Mouse (Mus musculus) T-helper 17 cell (primary cell): Measurements from ENCODE around the gene Copg1.

Experiments
- in situ Hi-C, 2 experiments: fragments of 300-600 bp; cut with MboI, MseI; formaldehyde crosslinking; loops; 1 replicate in 1 of 2; 2 replicates in 1 of 2; pipeline ENCODE4 v1.15.1; 2025; ENCODE audit warnings: high pct_unique_total_duplicates in 2 of 2

Gene Copg1

DNA sequence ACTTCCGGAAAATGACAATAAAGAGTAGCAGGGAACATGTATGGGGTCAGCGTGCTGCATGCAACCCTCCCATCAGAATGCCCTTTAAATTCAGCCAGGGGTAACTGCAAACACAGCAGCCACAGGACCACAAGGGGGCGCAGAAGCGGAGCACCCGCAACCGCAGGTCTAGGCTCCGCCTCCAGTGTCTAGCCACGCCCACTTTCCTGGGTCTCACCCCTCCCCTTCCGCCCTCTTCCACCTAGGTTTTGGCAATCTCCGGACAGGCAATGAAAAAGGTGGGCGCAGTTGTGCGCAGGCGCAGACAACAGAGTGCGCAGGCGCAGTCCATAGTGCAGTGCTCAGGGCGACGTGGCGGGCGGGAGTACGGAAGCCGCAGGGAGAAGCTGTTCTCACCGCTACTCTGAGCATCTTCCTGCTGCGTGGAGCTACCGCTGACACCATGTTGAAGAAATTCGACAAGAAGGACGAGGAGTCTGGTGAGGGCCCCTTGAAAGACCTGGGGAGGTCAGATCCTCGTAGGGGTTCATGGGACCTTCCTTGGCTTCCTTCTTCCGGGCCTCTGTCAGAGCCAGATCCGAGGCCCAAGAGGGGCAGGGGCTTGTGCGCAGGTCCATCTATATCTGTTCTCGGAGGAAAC, at the start of gene Copg1:
Gene Copg1, plus strand, starts transcription at position 221 of the 640 bp plus-strand sequence.
- in situ Hi-C loops, result no loop called here

DNA sequence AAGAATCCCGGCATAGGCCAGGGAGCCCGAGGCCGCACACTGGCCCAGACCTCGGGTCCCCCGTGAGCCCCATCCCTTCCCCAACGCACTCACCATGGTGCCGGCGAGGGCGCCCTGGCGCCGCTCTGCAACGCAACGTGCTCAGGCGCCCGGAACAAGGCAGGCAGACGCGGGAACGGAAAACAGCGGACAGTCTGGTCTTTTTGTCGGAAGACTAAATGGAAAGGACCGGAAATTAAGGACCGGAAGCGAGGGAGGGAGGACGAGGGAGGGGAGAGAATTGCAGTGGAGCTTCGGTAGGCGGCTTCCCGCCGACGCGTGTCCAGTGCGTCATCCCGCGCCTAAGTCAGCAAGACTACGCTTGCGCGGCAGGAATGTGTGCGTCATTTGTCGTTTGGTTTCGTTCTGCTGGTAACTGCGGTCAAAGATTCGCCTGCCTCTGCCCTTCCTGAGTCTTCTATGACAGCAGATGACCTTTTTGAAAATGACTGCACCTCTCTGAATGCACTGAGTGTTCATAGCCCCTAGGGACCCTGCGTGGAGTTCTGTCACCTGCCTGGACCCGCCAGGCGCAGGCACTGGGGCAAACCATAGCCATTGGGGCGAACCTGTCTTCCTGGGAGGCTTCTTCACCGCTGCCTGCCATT, 48.9 kb upstream of the Copg1 start, which contains the start of gene Isy1:
Gene Isy1, minus strand, starts transcription at position 248 of the 647 bp plus-strand sequence.
- in situ Hi-C loops, result no loop called here

DNA sequence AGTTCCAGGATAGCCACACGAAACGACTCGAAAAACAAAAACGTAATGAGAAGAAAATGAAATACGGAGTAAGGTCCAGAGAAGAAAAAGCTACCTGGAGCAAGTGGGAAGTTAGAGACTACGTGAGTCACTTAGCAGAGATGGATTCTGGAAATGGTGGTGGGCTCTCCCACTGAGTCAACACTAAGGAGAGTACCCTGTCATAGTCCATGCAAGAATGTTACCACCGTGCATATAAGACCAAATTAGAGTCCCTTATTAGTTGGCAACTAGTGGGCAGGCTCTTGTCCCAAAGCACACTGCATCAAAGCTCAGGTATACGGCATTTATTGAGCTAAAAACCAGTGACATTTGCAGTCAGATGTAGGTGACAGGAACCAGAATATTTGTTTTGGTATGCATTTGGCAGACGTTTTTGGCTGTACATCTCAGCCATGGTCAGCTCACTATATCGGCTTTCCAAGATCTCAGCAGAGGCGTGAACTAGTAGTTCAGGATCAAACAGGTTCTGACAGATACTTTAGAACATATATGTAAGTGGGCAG, 47.7 kb upstream of the Copg1 start:
- in situ Hi-C loops, result no loop called here

DNA sequence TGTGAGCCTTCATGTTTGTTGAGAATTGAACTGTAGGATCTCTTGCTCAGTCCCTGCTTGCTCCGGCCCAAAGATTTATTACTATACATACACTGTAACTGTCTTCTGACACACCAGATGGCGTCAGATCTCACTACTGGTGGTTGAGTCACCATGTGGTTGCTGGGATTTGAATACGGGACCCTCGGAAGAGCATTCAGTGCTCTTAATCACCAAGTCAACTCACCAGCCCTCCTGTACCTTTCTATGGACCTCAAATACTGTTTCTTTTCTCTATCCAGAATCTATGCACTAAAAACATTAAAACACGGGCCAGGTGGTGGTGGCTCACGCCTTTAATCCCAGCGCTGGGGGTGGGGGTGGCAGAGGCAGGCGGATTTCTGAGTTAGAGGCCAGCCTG, 46.0 kb upstream of the Copg1 start:
- in situ Hi-C loops, result no loop called here

DNA sequence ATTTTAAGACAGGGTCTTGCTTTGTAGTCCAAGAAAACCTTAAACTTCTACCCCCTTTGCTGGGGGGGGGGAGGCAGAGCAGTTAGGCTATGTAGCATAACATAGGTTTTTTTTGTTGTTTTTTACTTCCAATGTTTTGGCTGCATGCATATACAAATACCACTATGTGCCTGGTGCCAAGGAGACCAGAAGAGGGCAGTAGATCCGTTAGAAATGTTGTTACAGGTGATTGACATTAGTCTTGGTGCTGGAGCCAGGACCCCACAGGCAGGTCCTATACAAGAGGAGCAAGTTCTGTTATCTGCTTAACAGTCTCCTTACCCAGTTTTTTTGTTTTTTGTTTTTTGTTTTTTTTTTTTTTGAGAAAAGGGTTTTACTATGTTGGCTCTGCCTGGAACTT, 45.4 kb upstream of the Copg1 start:
- in situ Hi-C loops, result no loop called here

DNA sequence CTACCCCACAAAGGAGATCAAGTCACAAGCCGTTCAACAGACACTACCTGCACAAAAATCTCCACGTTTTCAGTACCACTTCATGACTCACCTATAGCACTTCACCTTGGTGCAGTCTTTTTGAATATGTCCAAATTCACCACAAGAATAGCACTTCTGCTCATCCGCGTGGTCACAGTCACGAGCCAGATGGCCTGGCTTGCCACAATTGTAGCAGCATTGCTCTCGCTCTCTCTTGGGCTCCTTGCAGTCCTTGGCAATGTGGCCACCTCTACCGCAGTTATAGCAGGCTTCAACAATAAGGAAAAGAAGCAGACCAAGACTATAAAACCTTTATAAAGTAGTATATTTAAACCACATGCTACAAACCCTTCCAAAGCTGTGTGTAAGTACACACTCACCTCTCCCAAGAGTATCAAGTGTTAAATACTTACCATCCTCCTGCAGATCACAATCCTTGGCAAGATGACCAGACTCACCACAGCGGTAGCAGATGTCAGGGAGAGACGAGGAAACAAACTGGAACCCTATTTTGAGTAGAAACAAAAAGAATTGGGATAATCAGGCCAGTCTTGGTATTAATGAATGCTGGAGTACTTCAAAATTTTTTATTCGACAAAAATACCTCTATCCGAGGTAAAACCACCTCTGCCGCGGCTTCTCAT, 42.5 kb upstream of the Copg1 start:
- in situ Hi-C loops, result no loop called here

DNA sequence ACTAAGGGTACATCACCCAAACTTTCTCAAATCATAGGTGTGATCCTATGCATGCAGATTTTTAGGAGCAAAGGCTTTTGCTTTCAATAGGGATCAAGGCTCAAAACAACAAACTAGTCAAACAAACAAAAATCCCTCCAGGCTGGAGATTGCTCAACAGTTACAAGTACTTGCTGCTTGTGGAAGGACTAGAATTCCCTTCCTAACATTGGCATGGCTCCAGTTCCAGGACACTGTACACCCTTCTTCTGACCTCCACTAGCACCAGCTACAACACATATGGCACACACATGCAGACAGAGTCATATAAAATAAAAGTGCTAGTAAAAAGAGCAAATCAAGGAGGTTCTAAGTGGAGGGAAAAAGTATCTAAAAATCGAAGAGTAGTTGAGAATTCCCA, 40.8 kb upstream of the Copg1 start:
- in situ Hi-C loops, result no loop called here

DNA sequence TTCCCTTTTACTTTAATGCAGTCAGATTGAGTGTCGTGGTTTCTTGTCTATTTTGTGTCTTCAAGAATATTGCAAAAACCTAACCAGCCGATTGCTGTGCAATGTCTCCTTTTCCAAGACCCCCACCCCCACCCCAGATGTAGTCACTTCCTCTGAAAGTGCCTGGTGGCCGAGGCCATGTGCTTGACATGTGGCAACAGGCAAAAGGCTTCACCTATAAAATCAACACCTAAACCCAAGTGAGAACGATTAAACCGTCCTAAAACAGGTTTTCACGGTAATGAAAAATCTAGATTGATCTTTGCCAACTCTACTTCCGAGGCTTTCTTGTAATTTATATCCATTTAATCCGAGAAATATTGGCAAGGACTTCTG, 37.8 kb upstream of the Copg1 start:
- in situ Hi-C loops, result no loop called here

DNA sequence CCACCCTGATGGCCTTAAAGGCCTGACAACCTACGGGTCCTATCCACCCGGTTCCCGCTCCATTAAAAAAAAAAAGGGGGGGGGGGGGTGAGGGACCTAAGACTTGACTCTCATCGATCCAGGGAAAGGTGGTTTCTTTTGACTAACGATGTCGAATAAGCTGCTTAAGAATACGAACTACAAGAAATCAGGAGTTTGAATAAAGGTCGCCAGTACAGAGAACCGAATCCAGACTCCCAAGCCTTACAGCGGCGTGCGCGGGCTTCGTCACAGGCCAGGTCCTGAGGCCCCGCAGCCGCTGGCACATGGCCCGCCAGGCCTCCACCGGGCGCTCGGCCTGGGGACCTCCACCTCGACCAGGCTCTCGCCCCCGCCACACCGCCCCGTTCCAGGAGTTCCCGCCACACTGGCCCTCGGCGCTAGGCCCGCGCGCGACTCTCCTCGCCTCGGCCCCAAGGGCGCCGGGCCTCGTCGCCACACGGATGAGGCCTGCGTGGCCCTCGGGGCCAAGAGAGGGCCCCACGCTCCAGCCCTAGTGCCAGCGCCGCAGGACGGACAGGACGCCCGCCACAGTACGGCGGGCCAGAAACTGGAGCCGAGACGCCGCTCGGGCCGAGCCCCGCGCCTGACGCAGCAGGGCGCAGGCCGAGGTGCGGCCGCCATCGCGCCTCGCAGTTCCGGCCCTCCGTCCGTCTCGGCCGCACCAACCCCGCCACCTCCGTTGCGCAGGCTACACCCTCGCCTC, 37.3 kb upstream of the Copg1 start:
- in situ Hi-C loops, result no loop called here

DNA sequence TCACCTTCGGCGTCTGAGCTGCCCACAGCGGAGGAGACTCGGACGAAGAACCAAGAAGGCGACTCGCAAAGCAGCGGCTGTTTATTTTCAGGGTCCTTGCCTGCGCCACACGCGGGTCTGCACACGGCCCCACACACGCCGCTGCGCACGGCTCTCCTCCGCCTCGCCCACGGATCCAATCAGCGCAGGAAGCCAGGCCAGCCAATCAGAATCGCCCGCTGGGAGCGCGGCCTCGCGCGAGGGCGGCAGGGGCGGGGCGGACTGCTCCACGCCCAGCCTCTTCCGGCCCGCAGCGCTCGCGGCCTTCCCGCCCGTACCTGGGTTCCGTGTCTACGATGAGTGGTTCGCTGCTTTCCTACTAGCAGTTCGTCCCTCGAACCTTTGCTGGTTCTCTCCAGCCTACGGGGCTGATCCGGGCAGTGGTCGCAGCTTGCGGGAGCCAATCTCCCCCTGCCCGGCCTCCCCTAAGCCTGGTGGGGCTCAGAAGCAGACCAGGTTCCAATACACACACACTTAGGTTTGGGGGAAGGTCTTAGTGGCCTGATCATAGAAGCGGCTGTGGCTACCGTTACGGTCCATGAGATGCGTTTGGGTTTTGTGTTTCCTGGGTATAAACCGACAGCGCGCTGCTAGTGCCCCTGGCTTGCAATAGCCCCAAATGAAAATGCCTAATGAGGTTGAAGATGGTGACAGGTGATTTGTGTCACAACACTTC, 36.6 kb upstream of the Copg1 start, which contains the start of gene Cnbp:
Gene Cnbp, minus strand, starts transcription at position 207 of the 715 bp plus-strand sequence.
- in situ Hi-C loops, result no loop called here

DNA sequence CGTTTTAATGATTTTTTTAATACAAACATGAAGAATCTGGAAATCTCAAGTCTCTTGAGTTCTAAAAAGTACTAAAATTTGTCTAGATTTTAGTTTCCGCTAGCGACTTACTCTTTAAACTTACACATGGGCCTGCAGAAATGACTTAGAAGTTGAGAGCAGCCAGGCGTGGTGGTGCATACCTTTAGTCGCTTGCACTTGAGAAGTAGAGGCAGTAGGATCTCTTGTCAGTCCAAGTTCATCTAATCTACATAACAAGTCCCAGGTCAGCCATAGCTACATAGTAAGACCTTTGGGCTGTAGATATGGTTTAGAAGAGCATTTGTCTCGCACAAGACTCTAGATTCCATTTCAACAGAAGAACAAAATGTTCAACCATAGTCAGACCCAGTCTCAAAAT, 35.7 kb upstream of the Copg1 start:
- in situ Hi-C loops, result no loop called here

DNA sequence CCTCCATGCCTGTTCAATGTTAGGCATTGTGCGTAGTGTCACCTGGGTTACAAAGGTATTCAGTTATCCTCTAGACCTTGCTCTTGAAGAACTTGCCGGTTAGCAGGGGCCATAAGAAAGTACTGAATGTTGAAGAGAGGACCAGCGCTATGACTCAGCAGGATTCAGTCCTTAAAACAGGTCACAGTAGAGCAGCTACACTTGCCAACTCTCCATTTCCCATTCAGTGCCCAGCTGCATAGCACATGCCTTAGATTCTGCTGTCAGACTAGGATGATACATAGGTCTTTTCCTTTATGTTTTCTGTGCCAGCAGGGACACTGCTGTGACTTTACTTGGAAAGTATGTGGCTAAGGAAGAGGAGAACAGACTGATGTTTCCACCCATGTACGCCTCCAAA, 34.2 kb upstream of the Copg1 start:
- in situ Hi-C loops, result no loop called here

DNA sequence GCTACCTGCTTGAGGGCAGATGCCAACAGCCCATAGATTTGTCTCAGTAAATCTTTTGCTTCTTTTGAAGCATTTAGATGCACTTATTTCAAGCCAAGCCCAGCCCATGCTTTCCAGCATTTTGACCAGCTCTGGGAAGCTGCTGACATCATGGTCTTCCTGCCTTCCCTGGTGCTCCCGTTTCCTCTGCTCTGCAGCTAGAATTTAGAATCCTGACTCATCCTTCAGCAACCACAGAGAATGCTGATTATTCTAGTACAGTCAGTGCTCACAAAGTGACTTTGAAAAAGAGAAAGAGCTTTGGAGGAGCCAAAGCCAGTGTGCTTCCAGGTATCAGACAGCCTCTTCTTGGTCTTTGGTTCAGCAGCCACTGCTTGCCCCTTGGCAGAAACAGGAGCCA, 30.5 kb upstream of the Copg1 start:
- in situ Hi-C loops, result no loop called here

DNA sequence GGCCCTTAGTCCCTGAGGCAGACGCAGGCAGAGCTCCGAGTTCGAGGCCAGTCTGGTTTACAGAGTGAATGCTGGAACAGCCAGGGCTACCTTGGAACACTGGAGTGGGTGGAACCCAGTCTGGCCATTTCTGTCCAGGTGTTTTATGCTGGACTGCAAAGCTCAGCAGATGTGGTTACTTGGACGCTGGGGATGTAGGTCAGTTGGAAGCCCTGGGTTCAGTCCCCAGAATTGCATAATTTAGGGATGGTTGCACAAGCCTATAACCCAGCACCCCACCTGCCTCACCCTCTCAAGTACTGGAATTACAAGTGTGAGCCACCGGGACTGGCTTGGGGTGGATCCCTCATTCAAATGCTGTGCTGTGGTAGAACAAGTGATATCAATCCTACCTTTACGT, 21.4 kb upstream of the Copg1 start:
- in situ Hi-C loops, result no loop called here

DNA sequence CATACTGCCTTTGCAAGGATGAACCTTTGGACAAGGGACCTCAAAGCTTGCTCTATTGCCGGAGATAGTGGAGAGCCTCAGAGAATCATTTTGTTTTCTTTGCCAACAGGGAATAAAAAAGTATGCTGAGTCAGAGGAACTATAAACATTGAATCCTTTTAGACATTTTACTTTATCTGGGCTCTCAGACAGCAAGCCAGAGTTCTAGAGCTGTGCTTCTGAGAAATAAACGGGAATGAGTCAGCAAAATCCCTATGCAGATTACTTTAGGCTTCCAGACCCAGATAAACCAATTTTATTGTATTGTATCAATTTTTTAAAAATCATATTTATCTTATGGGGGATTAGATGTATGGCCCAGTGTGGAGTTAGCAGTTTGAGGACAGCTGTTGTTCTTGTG, 20.4 kb upstream of the Copg1 start:
- in situ Hi-C loops, result no loop called here

DNA sequence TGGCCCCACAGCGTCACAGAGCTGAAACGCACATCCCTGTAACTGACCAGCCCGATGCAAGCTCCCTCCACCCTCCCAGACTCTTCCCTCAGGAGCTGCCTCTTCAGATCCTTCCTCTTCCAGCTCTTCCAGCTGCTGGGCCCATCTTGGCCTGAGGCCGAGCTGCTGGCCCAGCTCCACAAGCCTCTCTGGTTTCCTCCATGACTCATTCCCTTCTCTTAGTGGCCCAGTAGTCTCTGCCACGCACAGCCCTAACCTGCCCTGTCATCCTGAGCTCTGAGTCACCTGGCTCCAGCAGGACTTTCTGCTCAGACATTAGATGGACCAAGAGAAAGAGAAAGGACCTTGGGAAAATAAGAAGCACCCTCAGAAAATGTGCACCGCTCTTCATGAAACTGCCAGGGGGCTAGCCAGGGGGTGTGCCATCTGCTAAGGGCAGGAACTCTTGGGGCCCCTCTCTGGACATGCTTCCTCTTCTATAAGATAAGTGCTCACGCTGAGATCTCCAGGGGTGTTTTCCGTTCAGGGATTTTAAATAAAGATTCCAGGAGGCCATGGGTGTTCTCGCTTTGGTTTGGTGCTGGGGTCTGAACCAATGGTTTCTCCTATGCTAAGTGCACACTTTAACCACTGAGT, 18.6 kb upstream of the Copg1 start:
- in situ Hi-C loops, result no loop called here

DNA sequence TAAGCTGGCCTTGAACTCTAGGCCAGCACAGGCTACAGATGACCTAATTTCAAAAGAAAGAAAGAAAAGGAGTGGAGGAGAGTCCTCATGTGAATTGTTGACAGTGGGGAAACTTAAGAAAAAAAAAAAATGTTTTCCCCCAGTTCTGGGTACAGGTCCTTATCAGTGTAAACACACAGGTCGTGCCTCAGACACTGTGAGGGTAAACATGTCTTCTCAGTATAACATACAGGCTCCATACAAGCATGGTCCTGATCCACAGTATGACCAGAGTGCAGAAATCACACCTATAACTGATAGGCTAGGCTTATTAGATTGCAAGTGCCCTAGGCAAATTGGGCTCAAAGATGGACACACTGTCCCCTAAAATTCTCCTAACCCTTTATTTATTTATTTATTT, 17.2 kb upstream of the Copg1 start:
- in situ Hi-C loops, result no loop called here

DNA sequence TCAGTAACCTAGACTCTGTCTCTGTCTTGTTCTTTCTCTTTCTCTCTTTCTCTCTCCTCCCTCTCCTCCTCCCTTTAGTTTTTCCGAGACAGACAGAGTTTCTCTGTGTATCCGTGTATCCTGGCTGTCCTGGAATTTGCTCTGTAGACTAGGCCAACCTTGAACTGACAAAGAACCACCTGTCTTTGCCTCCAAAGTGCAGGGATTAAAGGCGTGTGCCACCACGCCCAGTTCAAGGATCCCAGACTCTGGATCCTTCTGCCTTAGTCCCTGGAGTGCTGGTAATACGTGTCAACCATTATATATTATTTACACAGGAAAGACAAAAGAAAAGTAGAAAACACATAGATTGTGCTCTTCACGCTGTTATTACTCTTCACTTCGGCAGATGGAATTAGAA, 16.4 kb upstream of the Copg1 start:
- in situ Hi-C loops, result no loop called here

DNA sequence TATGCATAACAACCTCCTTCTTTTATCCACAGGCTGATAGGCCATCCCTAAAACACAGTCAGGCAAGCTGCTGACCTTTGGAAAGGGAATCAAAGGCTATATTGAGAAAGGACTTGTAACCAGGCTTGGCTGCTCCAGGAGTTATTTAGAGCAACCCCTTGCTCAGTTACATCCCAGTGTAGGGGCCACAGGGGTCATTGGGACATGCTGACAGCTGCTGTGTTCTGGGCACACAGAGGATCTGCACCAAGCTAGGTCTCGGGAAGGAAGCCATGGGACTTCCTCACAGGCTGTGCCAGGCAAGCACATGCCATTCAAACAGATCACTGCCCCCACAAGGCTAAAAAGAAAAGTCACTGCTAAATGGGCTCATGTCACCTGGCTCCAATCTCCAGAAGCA, 14.5 kb upstream of the Copg1 start:
- in situ Hi-C loops, result no loop called here

DNA sequence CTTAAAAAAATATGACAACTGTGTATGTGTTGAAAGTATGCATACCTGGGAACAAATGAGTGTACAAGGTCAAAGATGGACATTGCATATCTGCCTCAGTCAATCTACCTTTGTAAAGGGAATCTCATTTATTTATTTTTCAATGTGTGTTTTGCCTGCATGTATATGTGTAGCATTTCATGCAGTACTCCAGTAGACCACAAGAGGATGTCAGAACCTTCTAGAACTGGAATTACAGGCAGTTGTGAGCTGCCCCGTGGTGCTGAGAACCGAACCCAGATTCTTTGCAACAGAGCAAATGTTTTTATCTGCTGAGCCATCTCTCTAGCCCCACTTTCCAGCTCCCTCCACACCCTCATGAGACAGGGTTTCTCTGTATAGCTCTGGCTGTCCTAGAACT, 13.7 kb upstream of the Copg1 start:
- in situ Hi-C loops, result no loop called here

DNA sequence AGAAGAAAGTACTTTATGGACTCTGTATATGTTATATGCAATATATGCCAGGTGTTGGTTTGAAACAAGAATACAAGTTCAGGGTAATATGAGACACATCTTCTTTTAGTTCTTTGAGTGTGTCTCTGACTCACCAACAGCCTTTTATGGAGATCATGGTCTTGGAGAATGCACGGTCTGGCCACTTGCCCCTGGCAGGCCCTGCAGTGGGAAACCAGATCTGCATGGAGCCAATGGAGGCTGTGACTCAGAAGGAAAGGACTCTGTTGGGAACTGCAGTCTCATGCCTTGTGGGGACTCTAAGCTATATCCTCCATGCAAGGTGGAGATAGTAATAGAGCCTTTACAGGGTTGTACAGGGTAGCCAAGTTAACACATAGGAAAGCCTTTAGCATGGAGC, 12.5 kb upstream of the Copg1 start:
- in situ Hi-C loops, result no loop called here
